Mouse (Mus musculus) regulatory T cell (primary cell): ENCODE results near the gene Mdk.

Source experiments
- in situ Hi-C: fragments of 300-600 bp; cut with MboI, MseI; formaldehyde crosslinking; loops from one replicate; pipeline ENCODE4 v1.15.1; 2025; ENCODE audit warnings: high pct_unique_total_duplicates

Mdk gene

DNA sequence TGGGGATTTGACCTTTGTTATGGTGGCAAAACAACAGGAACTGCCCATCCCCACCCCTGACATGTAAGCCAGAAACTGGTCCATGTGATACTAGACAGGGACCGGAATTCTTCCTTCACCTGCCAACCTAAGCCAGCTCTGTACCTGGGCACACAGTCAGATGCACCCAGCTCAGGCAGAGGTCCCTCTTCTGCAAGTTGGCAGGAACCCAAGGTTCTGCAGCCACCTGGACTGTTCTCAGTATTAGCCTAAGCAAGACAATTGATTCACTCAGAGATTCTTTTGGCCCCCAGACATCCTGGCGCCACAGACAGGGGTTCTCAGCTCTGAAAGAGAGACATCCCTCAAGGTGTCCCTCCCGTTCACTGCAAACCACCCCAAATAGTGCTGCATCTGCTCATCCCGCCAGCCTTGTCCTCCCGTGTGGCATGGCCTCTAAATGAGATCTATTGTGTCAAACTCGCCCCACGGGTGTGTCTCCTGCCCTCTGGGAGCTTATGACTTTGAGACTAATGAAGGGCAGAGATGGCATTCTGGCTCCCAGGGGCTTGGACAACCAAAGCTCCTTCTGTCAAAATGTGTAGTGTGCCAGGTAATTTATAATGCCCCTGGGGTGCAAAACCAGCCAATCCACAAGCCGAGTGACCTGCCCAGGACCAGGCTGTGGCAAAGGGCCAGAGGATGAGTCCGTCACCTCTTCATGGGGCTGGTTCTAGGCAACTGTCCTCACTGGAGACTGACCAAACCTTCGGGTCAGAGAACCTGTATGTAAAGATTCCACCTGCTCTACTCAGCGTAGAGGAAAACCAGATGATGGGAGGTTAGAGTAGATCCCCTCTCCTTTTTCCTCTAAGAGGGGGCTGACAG, 27.7 kb upstream of the Mdk start:
- in situ Hi-C loops: loop anchor here (25.0 kb wide), 1 partner anchor 1022 kb away; the partner anchor contains the start of gene Celf1

DNA sequence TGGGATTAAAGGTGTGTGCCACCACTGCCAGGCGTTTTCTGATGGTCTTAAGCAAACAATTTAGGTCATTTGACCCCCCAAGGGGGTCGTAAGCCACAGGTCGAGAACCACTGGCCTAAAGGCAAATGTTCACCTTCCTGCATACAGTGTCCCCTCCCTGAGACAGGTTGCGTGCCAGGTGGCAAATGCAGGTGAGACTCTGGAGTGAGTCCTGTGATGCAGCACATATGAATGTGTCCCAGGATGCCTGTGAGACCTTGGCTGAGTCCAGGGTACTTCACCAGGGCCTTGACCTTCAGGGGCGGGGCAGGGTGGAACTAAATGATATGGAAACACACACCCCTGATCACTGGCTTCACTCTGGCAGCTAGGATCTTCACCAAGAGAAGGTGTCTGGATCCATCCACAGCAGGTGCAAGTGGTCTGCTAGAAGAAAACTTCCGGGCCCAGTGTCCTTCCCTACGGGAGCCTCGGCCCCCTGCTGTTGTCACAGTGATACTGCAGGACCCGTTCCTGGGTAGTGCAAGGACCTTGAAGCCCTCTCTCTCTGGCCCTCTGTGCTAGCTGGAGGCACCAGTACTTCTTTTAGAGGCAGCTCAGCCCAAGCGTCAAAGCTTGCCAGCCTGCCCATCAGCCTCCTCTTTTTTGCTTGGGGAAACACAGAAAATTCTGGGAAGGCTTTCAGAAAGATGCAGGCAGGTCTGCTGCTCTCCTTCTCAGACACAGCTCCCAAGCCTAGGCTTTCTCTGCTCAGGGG, 26.8 kb upstream of the Mdk start:
- in situ Hi-C loops: loop anchor here (25.0 kb wide), 1 partner anchor 1022 kb away; the partner anchor contains the start of gene Celf1

DNA sequence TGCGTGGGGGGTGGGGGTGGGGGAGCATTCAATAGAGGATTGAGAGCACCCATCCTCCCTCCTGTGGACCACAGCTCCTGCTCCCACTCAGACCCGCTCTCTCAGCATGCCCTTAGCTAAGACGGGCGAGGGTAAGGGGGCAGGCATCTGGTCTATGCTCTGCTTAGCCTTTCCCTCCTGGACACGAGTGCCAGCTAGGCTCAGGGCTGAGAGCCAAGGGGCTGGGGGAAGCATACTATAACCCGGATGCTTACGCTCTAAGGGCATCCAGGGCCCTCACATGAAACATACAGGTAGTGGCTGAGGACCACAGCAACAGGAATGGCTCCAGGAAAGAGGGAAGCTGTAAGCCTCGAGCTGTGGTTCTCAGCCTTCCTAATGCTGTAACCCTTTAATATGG, 26.0 kb upstream of the Mdk start:
- in situ Hi-C loops: loop anchor here (25.0 kb wide), 1 partner anchor 1021 kb away; the partner anchor contains the start of gene Celf1

DNA sequence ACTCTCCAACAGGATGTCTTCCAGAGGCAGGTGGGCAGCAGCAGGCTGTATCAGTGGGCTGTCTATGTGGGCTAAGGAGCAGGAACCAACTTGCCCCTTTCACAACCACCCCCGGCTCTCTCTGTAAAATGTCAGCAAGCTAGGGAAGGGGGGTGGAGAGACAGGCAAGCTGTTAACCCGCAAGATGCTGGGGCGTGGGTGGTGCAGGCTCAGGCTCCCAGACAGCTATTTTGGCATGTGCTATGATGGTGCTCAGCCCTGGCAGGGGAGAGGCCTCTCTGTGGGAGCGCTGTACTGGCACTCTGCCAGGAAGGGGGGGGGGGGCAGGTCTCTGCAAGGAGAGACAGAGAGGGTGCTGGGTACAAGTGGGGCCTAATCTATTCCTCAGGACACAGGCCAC, 25.0 kb upstream of the Mdk start:
- in situ Hi-C loops: loop anchor here (25.0 kb wide), 1 partner anchor 1020 kb away; the partner anchor contains the start of gene Celf1

DNA sequence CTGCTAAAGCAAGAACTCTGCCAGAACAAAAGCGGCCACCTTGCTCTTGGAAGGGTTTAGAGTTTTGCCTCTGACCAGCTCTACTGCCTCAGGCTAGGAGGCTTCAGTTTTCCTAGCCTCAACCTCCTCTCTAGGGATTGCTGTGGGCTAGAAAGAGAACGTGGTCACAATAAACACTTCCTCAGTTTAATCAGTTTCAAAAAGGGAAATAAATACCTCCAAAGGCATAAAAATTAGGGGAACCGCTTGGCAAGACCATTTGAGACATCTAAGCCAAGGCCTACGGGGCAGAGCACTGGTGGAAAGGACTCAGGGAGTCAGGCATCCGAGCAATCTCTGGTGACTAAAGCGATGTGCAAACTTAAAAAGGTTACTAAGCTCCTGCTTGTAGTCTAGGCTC, 23.8 kb upstream of the Mdk start:
- in situ Hi-C loops: loop anchor here (25.0 kb wide), 1 partner anchor 1019 kb away; the partner anchor contains the start of gene Celf1

DNA sequence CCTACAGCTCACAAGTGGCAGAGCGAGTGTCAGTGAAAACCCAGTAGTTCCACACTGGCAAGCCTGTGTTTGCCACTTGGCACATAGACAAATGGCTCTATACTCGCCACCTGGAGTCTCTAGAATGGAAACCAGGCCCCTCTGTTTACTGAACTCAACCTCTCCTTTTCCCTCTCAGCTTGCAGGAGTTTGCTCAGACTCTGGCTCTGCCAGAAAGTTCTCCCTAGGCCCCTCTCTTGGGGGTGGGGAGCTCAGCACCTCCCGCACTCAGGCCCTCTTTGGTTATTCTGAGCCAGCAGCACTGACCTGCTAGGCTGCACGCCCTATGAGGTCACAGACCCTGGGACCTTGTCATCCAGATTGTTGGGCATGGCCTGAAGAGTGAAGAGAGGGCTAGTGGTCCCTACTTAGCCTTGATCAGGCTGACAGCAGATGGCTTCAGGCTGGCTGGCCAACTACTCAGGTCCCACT, 23.1 kb upstream of the Mdk start:
- in situ Hi-C loops: loop anchor here (25.0 kb wide), 1 partner anchor 1018 kb away; the partner anchor contains the start of gene Celf1

DNA sequence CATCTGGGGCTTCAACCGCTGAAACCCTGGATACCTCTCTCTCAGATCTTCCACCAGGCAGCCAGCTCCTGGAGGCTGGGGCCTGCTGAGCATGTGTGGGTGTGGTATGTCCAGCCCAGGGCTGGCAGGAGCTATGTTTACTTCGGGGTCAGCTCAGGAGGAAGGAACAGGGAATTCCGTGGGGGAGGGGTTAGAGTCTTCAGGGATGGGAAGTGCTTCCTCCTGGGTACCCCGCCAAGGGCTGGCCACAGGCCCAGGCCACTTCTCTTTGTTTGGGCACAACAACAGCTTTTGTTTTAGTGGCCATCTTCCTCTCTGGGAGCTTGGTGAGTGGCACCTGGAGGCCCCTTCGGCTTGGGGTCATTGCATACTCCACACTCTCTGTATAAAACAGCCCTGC, 21.7 kb upstream of the Mdk start:
- in situ Hi-C loops: loop anchor here (25.0 kb wide), 1 partner anchor 1017 kb away; the partner anchor contains the start of gene Celf1

DNA sequence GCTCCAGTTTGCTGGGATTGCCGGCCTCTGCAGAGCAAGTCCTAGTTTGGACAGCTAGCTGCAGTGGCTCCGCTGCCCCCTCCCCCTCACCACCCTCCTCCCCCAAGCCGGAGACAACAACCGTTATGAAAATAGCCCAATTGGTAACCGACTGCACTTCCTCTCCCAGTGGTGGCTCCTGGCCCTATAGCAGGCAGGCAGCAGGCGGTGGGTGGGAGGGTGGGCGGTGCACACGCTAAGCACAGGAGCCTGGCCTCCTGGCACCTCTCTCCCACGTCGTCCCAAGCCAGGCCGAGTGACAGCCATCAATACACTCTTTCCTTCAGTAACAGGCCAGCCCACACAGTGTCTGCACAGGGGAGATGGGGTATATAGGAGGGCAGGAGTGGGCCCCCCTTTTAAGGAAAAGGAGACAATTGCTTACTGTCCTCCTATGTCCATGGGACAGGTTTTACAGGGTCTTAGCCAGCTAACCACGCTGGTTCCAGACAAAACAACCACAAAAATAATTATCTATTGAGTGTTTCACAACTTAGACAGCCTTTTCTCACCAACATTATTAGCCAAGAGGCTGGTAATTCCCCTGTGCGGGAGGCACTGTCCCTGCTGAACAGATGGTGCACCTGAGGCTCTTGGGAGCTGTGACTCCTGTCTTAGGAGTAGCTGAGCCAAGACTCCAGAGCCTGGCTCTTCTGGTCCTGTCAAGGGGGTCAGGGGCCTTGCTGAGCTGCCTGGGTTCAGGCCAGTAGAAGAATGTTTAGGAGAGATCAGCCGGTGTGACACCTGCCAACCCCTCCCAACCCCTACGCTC, 18.4 kb upstream of the Mdk start:
- in situ Hi-C loops: loop anchor here (25.0 kb wide), 1 partner anchor 1013 kb away; the partner anchor contains the start of gene Celf1

DNA sequence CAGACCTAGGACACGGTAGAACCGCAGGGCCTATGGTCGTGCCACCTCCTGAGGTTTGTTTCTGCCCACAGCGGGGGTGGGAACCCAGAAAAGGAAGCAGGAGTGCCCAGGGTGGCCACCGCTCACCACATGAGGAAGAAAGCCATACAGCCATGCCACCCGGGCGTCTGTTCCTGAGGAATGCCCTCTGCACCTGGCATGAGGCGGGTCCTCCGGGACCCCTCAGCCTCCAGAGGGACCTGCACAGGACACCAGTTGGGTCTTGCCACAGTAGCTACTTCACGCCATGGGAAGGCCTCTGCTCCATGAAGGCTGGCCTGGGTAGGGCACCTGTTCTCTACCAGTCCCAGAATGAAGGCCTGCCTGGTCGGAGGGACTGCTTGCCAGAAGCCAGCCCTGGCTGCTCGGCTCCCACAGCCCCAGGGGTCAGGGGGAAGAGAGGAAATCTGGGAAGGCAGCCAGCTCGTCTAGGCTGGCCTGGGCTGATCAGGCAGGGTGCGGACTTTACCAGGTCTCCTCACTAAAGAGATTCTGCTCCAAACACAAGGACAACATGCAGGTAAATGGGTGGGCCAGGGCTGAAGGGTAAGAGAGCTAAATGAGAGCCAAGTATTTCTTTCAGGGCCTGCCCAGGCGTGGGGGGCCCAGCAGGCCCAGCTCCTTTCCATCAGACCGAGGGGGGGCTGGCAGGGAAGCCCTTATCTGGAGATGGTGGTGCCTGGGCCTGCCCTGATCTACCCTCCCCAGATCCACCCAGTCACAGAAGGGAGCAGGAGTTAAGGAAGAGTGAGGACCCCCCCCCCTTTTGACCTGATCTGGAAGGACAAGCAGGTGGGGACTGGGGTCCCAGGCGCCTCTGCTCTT, 17.5 kb upstream of the Mdk start:
- in situ Hi-C loops: loop anchor here (25.0 kb wide), 1 partner anchor 1012 kb away; the partner anchor contains the start of gene Celf1

DNA sequence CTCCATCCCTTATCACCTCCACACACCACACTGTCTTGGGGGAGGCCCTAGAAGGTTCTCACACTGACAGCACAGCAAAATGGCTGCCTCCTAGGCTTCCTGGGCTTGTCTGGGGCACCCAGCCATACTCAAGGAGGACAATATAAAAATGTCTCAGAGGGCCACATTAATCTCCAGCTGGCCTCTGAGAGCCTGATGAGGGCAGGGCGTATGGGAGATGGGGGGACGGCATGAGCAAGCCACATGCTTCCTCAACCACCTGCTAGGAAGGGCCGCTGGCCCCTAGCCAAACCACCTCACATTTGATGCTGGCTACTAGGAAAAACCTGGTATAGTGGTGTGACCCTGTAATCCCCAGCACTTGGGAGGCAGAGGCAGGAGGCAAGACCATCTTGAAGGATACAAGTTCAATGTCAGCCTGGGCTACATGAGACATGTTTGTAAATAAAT, 16.7 kb upstream of the Mdk start:
- in situ Hi-C loops: no loop called here

DNA sequence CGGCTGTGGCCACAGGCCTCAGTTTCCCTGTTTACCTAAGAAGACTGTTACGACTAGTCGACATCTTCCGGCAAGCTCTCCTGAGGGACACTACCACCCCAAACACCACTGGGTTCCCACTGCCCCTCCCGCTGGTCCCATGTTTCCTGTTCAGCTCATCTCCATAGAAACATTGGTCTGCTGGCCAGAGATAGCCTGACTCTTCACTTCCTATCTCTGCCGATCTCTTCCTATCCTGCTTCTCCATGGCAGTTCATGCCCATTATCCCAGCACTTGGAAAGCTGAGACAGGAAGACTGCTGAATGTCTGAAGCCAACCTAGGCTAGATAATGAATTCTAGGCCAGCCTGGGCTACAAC, 16.0 kb upstream of the Mdk start:
- in situ Hi-C loops: no loop called here

DNA sequence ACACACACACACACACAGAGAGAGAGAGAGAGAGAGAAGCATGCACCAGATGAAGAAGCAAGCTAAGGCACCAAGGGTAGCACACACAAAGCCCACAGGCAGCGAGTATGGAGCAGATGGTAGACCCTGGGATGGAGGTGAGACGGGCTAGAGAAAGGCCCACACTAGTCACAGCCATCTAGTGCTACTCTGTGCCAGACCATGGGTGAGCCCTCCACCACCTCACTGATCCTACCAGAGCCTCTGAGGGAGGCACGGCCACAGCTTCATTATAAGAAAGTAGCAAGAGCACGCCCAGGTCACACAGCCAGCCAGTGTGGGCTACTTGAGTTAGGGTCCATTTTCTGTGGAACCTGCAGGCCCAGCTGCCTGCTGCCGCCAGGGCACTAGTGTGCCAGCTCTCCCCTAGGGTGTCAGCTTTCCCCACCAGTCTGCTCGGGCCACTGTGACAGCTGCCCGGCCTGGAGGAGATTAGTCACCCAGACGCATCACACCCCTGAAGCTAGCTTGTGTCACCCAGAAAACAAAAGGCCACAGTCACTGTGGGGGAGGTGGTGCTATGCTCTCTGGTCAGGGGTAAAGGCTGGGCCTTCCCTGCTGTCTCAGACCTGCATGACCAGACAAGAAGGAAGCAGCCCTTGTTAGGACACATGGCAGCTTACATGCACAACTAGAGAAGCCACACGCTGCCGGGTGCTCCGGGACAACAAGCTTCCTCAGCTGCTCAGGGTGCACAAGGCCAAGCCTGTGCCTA, 15.5 kb upstream of the Mdk start:
- in situ Hi-C loops: no loop called here

DNA sequence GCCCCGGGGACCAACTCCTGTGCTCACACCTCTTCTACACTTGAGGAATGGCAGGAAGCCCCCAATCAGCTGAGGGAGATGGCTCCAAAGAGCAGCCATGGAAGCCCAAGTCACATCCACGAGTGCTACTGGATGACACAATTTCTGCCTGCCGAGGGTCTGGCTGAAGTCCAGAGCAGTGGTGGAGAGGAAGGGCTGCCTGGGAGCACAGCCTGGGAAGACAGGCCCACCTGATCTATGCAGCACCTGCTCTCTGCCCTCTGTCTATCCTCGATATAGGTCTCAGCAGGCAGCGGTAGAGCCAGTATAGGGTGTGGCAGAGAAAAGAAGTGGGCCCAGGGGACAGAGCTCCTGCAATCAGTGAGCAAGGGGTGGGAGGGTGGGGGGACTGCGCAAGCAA, 14.7 kb upstream of the Mdk start:
- in situ Hi-C loops: no loop called here

DNA sequence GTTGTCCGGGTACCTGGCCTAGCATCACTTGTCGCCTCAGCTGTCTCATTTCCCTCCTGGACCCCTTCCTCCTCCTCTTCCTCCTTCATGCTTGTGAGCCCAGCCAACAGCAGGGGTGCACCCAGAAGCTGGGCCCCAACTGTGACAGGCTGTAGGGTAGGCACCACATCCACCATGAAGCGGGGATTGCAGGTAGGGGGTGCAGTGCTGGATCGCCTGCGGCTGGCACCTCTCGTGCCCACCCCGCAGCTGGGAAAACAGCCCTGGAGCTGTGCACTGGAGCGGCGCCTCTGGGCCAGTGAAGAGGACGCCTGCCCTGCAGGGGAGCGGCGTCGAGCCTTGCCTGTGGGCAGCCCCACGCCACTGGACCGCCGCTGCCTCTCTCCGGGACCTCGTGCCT, 13.4 kb upstream of the Mdk start, which contains the start of gene Gm9821:
Gene Gm9821, plus strand, starts transcription at position 221 of the 400 bp plus-strand sequence.
- in situ Hi-C loops: no loop called here

DNA sequence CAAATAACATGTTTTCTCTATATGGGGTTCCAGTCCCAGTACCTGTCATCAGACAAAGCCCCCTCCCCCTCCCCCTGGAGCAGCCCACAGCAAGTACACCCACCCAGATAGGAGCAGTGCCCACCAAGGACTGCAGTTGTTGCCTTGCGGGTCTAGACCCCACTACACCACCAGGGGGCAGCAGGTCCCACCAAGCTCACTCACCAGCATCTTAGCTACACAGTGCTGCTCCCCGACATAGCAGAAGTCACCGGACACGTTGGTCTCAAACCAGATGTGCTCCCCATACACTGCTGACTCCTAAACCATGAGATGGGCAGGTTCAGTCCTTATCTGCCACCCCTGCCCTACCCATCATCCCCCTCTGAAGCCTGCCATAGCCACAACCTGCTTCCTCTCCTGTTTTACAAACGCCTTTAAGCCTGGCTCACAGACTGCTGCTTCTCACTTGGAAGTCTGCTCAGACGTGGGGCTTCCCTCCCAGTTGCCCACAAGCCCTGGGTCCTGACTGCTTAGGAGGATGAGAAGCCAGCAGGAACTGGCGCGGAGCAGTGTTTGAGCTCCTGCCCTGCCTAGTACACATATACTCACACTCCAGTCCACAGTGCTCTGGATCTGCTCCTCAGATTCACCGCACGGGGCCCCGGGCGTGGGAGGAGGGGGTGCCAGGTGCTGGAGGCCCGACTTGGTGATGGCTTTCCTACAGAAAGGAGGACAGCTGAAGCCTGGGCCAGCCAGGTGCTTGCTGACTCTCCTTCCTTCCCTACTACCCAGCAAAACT, 12.3 kb upstream of the Mdk start:
- in situ Hi-C loops: no loop called here

DNA sequence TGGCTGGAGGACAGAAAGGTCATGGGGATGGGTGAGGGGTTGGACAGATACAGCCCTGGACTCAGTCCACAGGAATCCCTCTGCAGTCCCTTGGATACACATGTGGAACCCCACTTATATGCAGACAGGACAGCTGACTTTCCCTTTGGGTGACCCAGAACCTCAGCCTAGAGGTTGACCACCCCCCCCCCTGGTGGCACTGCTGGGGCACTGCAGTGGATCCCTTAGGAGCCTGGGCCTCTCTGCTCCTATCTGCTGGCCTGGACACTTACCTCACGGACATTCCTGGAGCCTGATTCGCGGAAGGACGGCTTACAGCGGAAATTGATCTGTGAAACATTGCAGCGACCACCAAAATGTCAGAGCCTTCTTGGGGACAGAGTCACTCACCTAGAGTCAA, 10.3 kb upstream of the Mdk start:
- in situ Hi-C loops: no loop called here

DNA sequence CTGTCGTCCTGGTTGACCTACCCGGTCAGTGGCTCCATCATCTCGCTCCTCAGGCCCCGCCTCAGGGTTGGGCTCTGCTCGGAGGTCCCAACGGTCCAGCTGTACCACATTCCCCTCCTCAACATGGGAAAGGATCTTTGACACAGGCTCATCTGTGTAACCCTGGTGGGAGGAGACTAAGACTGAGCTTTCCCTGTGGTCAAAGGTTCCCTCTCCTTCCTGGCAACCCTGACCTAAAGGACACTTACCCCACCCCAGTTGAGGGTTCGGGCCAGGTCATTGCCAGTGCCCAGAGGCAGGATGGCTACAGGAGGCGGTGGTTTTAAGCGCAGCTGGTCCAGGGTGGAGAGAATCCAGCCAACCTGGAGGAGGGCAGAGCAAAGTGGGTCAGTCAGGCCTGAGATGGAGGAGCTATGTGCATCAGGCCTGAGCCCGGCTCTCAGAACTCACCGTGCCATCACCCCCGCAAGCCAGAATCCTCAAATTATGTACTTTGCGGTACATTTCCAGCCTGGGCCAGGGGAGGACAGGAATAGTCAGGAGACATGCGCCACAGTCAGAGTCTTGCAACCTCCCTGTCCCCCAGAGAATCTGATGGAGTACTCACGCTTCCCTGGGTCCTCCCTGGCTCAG, 7.3 kb upstream of the Mdk start:
- in situ Hi-C loops: no loop called here

DNA sequence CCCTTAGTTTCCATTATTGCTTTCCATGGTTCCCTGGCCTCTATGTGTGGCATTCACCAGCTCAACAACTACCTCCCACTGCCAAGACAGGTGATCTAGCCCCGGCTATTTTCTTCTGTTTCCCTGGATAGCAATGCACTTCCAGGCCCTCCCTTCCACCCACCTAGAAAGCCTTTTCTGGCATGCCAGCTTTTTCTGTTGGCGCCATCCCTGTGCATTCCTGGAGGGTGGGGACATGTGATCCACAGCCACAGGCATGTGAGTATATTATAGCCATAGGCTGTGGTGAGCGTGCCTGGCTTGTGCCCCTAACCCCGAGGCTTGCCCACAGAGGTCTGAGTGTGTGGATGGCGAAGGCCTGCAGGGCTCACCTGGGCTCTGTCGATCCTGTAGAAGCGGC, 4.1 kb upstream of the Mdk start:
- in situ Hi-C loops: no loop called here
